Mouse (Mus musculus) heart, postnatal 14 days (tissue): ENCODE results near the gene Trp53bp1. TPM values are rescaled to one million over a fixed set of nuclear protein-coding genes. Genes with fewer than 3 reads are reported as not detected.

Experiments used
- DNase-seq, 2 experiments: peaks; one replicate each; pipeline ENCODE4 v3.0.0; 2021 to 2022
- intact Hi-C: fragments of 180-260 bp; cut with DNase I; formaldehyde crosslinking; loops from one replicate; pipeline ENCODE4 v1.15.1; 2025
- total RNA-seq, 2 experiments: library from RNA; stranded (reverse); gene quantifications; 2 replicates each; pipeline ENCODE4 v1.2.3; 2021

The Trp53bp1 gene
- total RNA-seq, 2 experiments from 2014 or later, result 32.5 to 41.3 TPM

DNA sequence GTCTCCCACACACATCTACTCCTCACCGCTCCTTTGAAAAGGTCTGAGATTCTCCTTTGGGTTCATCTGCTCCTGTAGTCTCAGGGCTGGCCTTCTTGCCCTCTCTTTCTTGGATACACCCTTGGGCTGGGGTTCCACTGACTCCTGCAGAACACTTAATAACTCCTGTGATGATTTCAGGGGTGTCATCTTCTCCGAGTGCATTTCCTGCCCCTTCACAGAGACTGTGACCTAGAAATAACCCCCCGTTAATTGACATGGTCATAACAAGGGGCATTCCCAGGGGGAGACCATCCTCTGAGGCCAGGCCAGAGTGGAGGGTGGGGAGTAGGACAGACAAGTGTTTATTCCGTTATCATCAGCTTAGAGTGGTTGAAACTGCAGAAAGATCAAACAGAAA, 102.0 kb downstream of the Trp53bp1 start:
- no peak for DNase-seq
- intact Hi-C loops, result no loop called here

DNA sequence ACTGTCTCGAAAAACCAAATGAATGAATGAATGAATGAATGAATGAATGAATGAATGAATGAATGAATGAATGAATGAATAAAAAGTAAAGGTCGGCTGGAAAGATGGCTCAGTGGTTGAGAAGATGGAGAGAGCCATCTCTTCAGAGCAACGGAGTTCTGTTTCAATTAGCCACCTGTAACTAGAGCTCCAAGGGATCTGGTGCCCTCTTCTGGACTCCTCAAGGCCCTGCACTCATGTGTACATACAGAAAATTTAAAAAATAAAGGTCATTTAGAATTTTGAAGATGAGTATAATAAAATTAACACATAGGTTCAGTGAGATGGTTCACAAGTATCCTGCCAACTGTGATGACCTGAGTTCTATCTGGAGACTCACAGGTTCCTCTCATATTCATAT, 118.1 kb downstream of the Trp53bp1 start:
- intact Hi-C loops, result no loop called here
- no peak for DNase-seq

DNA sequence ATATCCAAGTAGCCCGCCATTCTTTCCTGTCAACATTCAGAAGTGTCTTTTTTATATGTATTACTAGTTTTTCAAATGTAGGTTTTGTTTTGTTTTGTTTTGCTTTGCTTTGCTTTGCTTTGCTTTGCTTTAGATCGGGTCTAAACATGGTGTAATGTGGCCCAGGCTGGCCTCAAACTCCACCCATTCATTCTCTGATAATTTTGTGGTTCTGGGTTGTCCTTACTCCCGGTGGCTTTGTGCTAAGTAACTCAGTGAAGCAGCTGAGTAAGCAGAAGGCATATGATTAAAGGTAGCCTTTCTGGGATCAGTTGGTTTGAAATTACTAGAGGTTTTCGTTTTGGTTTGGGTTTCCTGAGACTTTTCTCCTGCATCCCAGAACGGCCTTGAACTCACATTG, 121.5 kb downstream of the Trp53bp1 start:
- intact Hi-C loops, result no loop called here
- DNase-seq, result no peak

Other genes starting within 250 kb of the Trp53bp1 start
- 1 to 10 TPM; 1.1 to 1.3 TPM for gene Epb42, start 234.3 kb downstream of the Trp53bp1 start, total RNA-seq
- gene Tgm5, start 185.6 kb downstream of the Trp53bp1 start, total RNA-seq, result not detected
- gene Tgm7, start 161.6 kb downstream of the Trp53bp1 start, total RNA-seq, result not detected
- gene Adal, start 131.0 kb downstream of the Trp53bp1 start, total RNA-seq, result 10 to 100 TPM; 10.5 to 11.7 TPM
- 1 to 10 TPM; 8.8 to 9.2 TPM for gene Lcmt2, start 130.8 kb downstream of the Trp53bp1 start, total RNA-seq
- 10 to 100 TPM; 15.5 to 16.1 TPM for gene Tubgcp4, start 100.8 kb downstream of the Trp53bp1 start, total RNA-seq
- 1 to 10 TPM; 7.6 to 8.5 TPM for gene Zscan29, start 100.3 kb downstream of the Trp53bp1 start, total RNA-seq
- 1 to 10 TPM; 7.6 to 8.7 TPM for gene Map1a, start 18.2 kb upstream of the Trp53bp1 start, total RNA-seq
- 10 to 100 TPM; 27.2 to 31.4 TPM for gene Ppip5k1, start 84.0 kb upstream of the Trp53bp1 start, total RNA-seq
- gene Ckmt1, start 86.3 kb upstream of the Trp53bp1 start, total RNA-seq, result 1 to 10 TPM; 1.3 to 1.6 TPM
- gene Strc, start 115.8 kb upstream of the Trp53bp1 start, total RNA-seq, result not detected
- gene Pdia3, start 142.4 kb upstream of the Trp53bp1 start, total RNA-seq, result 100 to 1,000 TPM; 115 to 150 TPM
- gene Catsper2, start 142.4 kb upstream of the Trp53bp1 start, total RNA-seq, result 1 to 10 TPM; 3.2 to 3.9 TPM
- not detected for gene Ell3, start 172.9 kb upstream of the Trp53bp1 start, total RNA-seq
- 100 to 1,000 TPM; 341 to 387 TPM for gene Serf2, start 177.8 kb upstream of the Trp53bp1 start, total RNA-seq
- 10 to 100 TPM; 18.2 to 20.4 TPM for gene Hypk, start 181.9 kb upstream of the Trp53bp1 start, total RNA-seq
- under 1 TPM in 1 of 2 experiments, not detected in 1; 0.17 TPM for gene Serinc4, start 185.4 kb upstream of the Trp53bp1 start, total RNA-seq
- 10 to 100 TPM; 25.7 to 25.9 TPM for gene Mfap1b, start 202.7 kb upstream of the Trp53bp1 start, total RNA-seq
- 10 to 100 TPM; 27.2 to 28.2 TPM for gene Mfap1a, start 235.3 kb upstream of the Trp53bp1 start, total RNA-seq
- gene Wdr76, start 235.3 kb upstream of the Trp53bp1 start, total RNA-seq, result 1 to 10 TPM; 3.2 to 5.5 TPM